Mouse (Mus musculus) urinary bladder, postnatal 10 days (tissue): ENCODE measurements at regions not wholly inside any gene's neighbourhood (a gene's known extent, or its start where the extent isn't known, plus 50 kb on each side); places are given as distances from the start of the nearest gene placed in this dataset.

Experiments used
- DNase-seq: peaks from one replicate; pipeline ENCODE4 v3.0.0; 2022; ENCODE audit warnings: low spot score

- no peak for DNase-seq
These were observed 172.4 kb upstream of the Mki67 start for GRCm38 (mm10) chr7:135888598-135888997.

- DNase-seq, result no peak
These were observed 173.0 kb upstream of the Mki67 start for GRCm38 (mm10) chr7:135889016-135889726.

GRCm38 (mm10) chr7:135898876-135899275, 182.7 kb upstream of the Mki67 start:
- DNase-seq, result no peak

GRCm38 (mm10) chr7:135899765-135900164, 183.6 kb upstream of the Mki67 start:
- DNase-seq, result no peak

- no peak for DNase-seq
These were observed 184.7 kb upstream of the Mki67 start for GRCm38 (mm10) chr7:135900861-135901321.

GRCm38 (mm10) chr7:135902106-135903055, 186.2 kb upstream of the Mki67 start:
- DNase-seq, result no peak

- DNase-seq, result no peak
These were observed 195.2 kb upstream of the Mki67 start for GRCm38 (mm10) chr7:135911376-135911775.

GRCm38 (mm10) chr7:135913923-135914634, 197.9 kb upstream of the Mki67 start:
- no peak for DNase-seq

GRCm38 (mm10) chr7:135923876-135924275, 207.7 kb upstream of the Mki67 start:
- DNase-seq, result no peak

- no peak for DNase-seq
These were observed 208.5 kb upstream of the Mki67 start for GRCm38 (mm10) chr7:135924641-135925040.

GRCm38 (mm10) chr7:135930091-135930490, 213.9 kb upstream of the Mki67 start:
- DNase-seq, result no peak

- DNase-seq, result no peak
These were observed 216.5 kb upstream of the Mki67 start for GRCm38 (mm10) chr7:135932595-135933175.

GRCm38 (mm10) chr7:135935180-135935579, 219.0 kb upstream of the Mki67 start:
- no peak for DNase-seq

- DNase-seq, result no peak
These were observed 221.3 kb upstream of the Mki67 start for GRCm38 (mm10) chr7:135937465-135937864.

GRCm38 (mm10) chr7:135939341-135939740, 223.2 kb upstream of the Mki67 start:
- no peak for DNase-seq

- DNase-seq, result no peak
These were observed 226.7 kb upstream of the Mki67 start for GRCm38 (mm10) chr7:135942826-135943225.

- DNase-seq, result no peak
These were observed 230.0 kb upstream of the Mki67 start for GRCm38 (mm10) chr7:135946071-135946646.

- no peak for DNase-seq
These were observed 244.9 kb upstream of the Mki67 start for GRCm38 (mm10) chr7:135961026-135961425.

- DNase-seq, result no peak
These were observed 249.4 kb upstream of the Mki67 start for GRCm38 (mm10) chr7:135965528-135965927.

GRCm38 (mm10) chr7:135966231-135966630, 250.1 kb upstream of the Mki67 start:
- DNase-seq, result no peak

GRCm38 (mm10) chr7:135968638-135969037, 252.5 kb upstream of the Mki67 start:
- no peak for DNase-seq

GRCm38 (mm10) chr7:135986021-135986420, 269.9 kb upstream of the Mki67 start:
- DNase-seq, result no peak
